Mouse (Mus musculus): ENCODE measurements around the gene Sacs.

DNA sequence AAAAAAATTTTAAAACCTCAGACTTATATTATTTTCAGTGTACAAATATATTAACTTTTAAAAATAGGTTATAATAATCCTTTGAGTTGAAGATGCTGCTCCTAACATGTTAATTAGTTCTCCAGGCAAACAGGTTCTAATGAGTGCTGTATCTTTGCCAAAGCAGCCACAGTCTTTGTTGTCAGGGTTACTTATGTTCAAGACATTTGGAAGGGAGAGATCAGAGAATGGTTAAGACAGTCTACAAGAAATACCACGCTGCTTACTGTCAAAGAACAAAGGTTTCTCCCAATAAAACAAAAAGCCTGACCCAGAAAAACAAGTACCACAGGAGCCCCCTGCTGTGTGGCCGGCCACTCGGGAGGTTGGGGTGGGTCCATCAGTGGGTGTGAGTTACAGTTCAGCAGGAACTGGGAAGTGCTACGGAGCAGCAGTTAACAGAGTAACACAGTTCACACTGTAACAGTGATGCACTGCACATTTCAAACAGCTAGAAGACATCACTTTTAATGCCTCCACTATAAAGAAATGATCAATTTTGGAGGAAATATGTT is 98.9 kb downstream of the Sacs start:
- TF ChIP-seq EP300 (IDR thresholded peaks at IDR 0.05; ENCODE audit: low read depth): no peak
- TF ChIP-seq CTCF (IDR thresholded peaks at IDR 0.05; ENCODE audit: low read depth): no peak

All from liver, embryonic 14.5 days (tissue).